11 mouse cellular contexts compared by ENCODE assay signal in genomic region chr3:67892026-67892705, GRCm38 (mm10). TPM values are rescaled to one million over a fixed set of nuclear protein-coding genes. Genes with fewer than 3 reads are reported as not detected.
DNase-seq lines count a peak whose midpoint lies in the region; ATAC-seq and TF ChIP-seq lines count a peak whose summit lies in the region.
"Had no signal": no experiment of that assay in that cellular context is flagged by ENCODE, and none has a peak within 500 bp of the region (broad histone marks: within the 10 kb centered on the region; RNA-seq: fewer than 3 reads in every experiment).

Gene Iqcj (plus strand): TSS chr3:67892220.
Gene Iqschfp (plus strand): TSS chr3:67892232.

- peak within 1 kb of the TSS; percentile 61 for H3K9ac ChIP-seq in hindbrain, embryonic 13.5 days
- H3K9ac ChIP-seq in hindbrain, embryonic 11.5 days (ENCODE audit: low read depth, low read length) = no peak within 1 kb of the TSS
- peak within 1 kb of the TSS; percentile 59 for H3K9ac ChIP-seq in forebrain, embryonic 14.5 days (ENCODE audit: low read length)
- H3K9ac ChIP-seq in neural tube, embryonic 13.5 days = peak within 1 kb of the TSS; percentile 60; the same call in 1 of the 2 replicates
- no peak within 1 kb of the TSS for H3K9ac ChIP-seq in intestine, postnatal 0 days (ENCODE audit: low read depth, low read length)
- H3K9ac ChIP-seq: embryonic facial prominence, embryonic 12.5 days; heart, embryonic 13.5 days had no signal

- peak; percentile 63 for ATAC-seq in hindbrain, embryonic 13.5 days (ENCODE audit: low FRiP score)
- no peak for ATAC-seq in hindbrain, embryonic 11.5 days (ENCODE audit: low FRiP score)
- ATAC-seq in forebrain, embryonic 14.5 days = peak; percentile 75
- ATAC-seq in neural tube, embryonic 13.5 days (ENCODE audit: low read depth) = peak; percentile 29; the same call in 1 of the 2 replicates
- no peak for ATAC-seq in intestine, postnatal 0 days

- H3K36me3 ChIP-seq in hindbrain, embryonic 13.5 days = no peaks in the 10 kb centered on the region
- no peaks in the 10 kb centered on the region for H3K36me3 ChIP-seq in hindbrain, embryonic 11.5 days (ENCODE audit: control insufficient read depth, insufficient read depth, low read length)
- no peaks in the 10 kb centered on the region for H3K36me3 ChIP-seq in forebrain, embryonic 14.5 days (ENCODE audit: control insufficient read depth, insufficient read depth, low read length)
- H3K36me3 ChIP-seq in neural tube, embryonic 13.5 days = no peaks in the 10 kb centered on the region
- H3K36me3 ChIP-seq in intestine, postnatal 0 days (ENCODE audit: control insufficient read depth, insufficient read depth) = no peaks in the 10 kb centered on the region
- H3K36me3 ChIP-seq: embryonic facial prominence, embryonic 12.5 days; heart, embryonic 13.5 days had no signal

- no peaks in the 10 kb centered on the region for H3K27me3 ChIP-seq in hindbrain, embryonic 13.5 days
- H3K27me3 ChIP-seq in hindbrain, embryonic 11.5 days (ENCODE audit: control insufficient read depth, insufficient read depth, low read length) = no peaks in the 10 kb centered on the region
- no peaks in the 10 kb centered on the region for H3K27me3 ChIP-seq in forebrain, embryonic 14.5 days (replicated peaks; ENCODE audit: control insufficient read depth, insufficient read depth, low read length)
- peaks cover 3% of the 10 kb centered on the region; the same call in 1 of the 2 replicates for H3K27me3 ChIP-seq in neural tube, embryonic 13.5 days
- H3K27me3 ChIP-seq in intestine, postnatal 0 days (replicated peaks; ENCODE audit: control insufficient read depth, insufficient read depth, low read length) = no peaks in the 10 kb centered on the region
- H3K27me3 ChIP-seq: embryonic facial prominence, embryonic 12.5 days; heart, embryonic 13.5 days had no signal

- peak within 1 kb of the TSS; percentile 81 for H3K27ac ChIP-seq in hindbrain, embryonic 13.5 days
- no peak within 1 kb of the TSS for H3K27ac ChIP-seq in hindbrain, embryonic 11.5 days (ENCODE audit: low read depth, low read length)
- H3K27ac ChIP-seq in forebrain, embryonic 14.5 days (ENCODE audit: low read depth, low read length) = peak within 1 kb of the TSS; percentile 58
- H3K27ac ChIP-seq in neural tube, embryonic 13.5 days (replicated peaks) = peak within 1 kb of the TSS; percentile 73
- H3K27ac ChIP-seq in intestine, postnatal 0 days (ENCODE audit: low read depth, low read length) = no peak within 1 kb of the TSS
- H3K27ac ChIP-seq: embryonic facial prominence, embryonic 12.5 days; heart, embryonic 13.5 days had no signal

- no peaks in the 10 kb centered on the region for H3K9me3 ChIP-seq in hindbrain, embryonic 13.5 days
- no peaks in the 10 kb centered on the region for H3K9me3 ChIP-seq in hindbrain, embryonic 11.5 days (ENCODE audit: control insufficient read depth, low read length)
- no peaks in the 10 kb centered on the region for H3K9me3 ChIP-seq in forebrain, embryonic 14.5 days (replicated peaks; ENCODE audit: control insufficient read depth, low read length)
- no peaks in the 10 kb centered on the region for H3K9me3 ChIP-seq in neural tube, embryonic 13.5 days
- no peaks in the 10 kb centered on the region for H3K9me3 ChIP-seq in intestine, postnatal 0 days (ENCODE audit: control insufficient read depth)
- H3K9me3 ChIP-seq: embryonic facial prominence, embryonic 12.5 days; heart, embryonic 13.5 days had no signal

- peaks cover 15% of the 10 kb centered on the region for H3K4me1 ChIP-seq in hindbrain, embryonic 13.5 days (replicated peaks)
- no peaks in the 10 kb centered on the region for H3K4me1 ChIP-seq in hindbrain, embryonic 11.5 days (replicated peaks; ENCODE audit: control insufficient read depth, insufficient read depth, low read length)
- no peaks in the 10 kb centered on the region; the same call in 1 of the 2 replicates for H3K4me1 ChIP-seq in forebrain, embryonic 14.5 days (ENCODE audit: control insufficient read depth, insufficient read depth, low read length)
- H3K4me1 ChIP-seq in neural tube, embryonic 13.5 days (replicated peaks) = peaks cover 23% of the 10 kb centered on the region
- H3K4me1 ChIP-seq in intestine, postnatal 0 days (replicated peaks; ENCODE audit: control insufficient read depth, insufficient read depth, low read length) = no peaks in the 10 kb centered on the region
- H3K4me1 ChIP-seq: heart, embryonic 13.5 days had no signal

- H3K4me2 ChIP-seq in hindbrain, embryonic 13.5 days = peak within 1 kb of the TSS; percentile 50
- no peak within 1 kb of the TSS for H3K4me2 ChIP-seq in hindbrain, embryonic 11.5 days (replicated peaks; ENCODE audit: low read depth, low read length)
- peak within 1 kb of the TSS; percentile 57 for H3K4me2 ChIP-seq in forebrain, embryonic 14.5 days (ENCODE audit: low read length)
- peak within 1 kb of the TSS; percentile 53 for H3K4me2 ChIP-seq in neural tube, embryonic 13.5 days
- H3K4me2 ChIP-seq in intestine, postnatal 0 days (replicated peaks; ENCODE audit: low read depth) = no peak within 1 kb of the TSS
- H3K4me2 ChIP-seq: embryonic facial prominence, embryonic 12.5 days; heart, embryonic 13.5 days had no signal

- peak within 1 kb of the TSS; percentile 24 for H3K4me3 ChIP-seq in hindbrain, embryonic 13.5 days
- no peak within 1 kb of the TSS for H3K4me3 ChIP-seq in hindbrain, embryonic 11.5 days (ENCODE audit: low read depth, low read length)
- peak within 1 kb of the TSS; percentile 26 for H3K4me3 ChIP-seq in forebrain, embryonic 14.5 days (ENCODE audit: low read depth, low read length)
- peak within 1 kb of the TSS; percentile 31 for H3K4me3 ChIP-seq in neural tube, embryonic 13.5 days
- H3K4me3 ChIP-seq in intestine, postnatal 0 days (ENCODE audit: low read depth, low read length) = no peak within 1 kb of the TSS
- H3K4me3 ChIP-seq: embryonic facial prominence, embryonic 12.5 days; heart, embryonic 13.5 days had no signal

- 44% methylated on average over 15 of the region's 15 CpGs for WGBS in hindbrain, embryonic 13.5 days
- 71% methylated on average over 15 of the region's 15 CpGs for WGBS in hindbrain, embryonic 11.5 days
- 5% methylated on average over 15 of the region's 15 CpGs for WGBS in forebrain, embryonic 14.5 days
- 21% methylated on average over 15 of the region's 15 CpGs for WGBS in neural tube, embryonic 13.5 days
- WGBS in intestine, postnatal 0 days = 74% methylated on average over 15 of the region's 15 CpGs

- DNase-seq in hindbrain, embryonic 11.5 days (ENCODE audit: low spot score) = no peak
- DNase-seq in forebrain, embryonic 14.5 days (ENCODE audit: low spot score) = peak; percentile 69
- peak; percentile 26 to 28 for DNase-seq in left cerebral cortex, adult 18-20 months (ENCODE audit: low spot score in 2 of 2)
- DNase-seq in thymus, postnatal 10 days (ENCODE audit: low spot score in 2 of 2) = no peak
- no peak for DNase-seq in adrenal gland, adult 18-20 months (ENCODE audit: low spot score in 2 of 2)
- DNase-seq: adrenal gland, adult 8-10 months had no signal

- TF ChIP-seq CTCF in intestine, postnatal 0 days (IDR thresholded peaks at IDR 0.05; ENCODE audit: low read depth) = no peak

RNA-seq across cellular contexts. Expression of gene Iqcj, which starts in this region (rescaled TPM):
- polyA plus RNA-seq in hindbrain, embryonic 13.5 days (2015; fragmentation: Nextera tagmentation; extraction: Ambion mirVana) = 0.66 and 1.4 TPM in 2 replicates
- polyA plus RNA-seq in hindbrain, embryonic 11.5 days (2014; fragmentation: Nextera tagmentation; extraction: Ambion mirVana) = not detected in 2 replicates
- polyA plus RNA-seq in forebrain, embryonic 14.5 days (2014; fragmentation: Nextera tagmentation; extraction: Ambion mirVana) = 0.18 and 0.52 TPM in 2 replicates
- 1 to 10 TPM; 1.9 to 3.1 TPM for total RNA-seq in left cerebral cortex, adult 18-20 months (2021)
- polyA plus RNA-seq in neural tube, embryonic 13.5 days (2015; fragmentation: Nextera tagmentation; extraction: Ambion mirVana) = 0.44 and 0.45 TPM in 2 replicates
- not detected in 2 replicates for polyA plus RNA-seq in intestine, postnatal 0 days (2015; fragmentation: Nextera tagmentation; extraction: Ambion mirVana)
- total RNA-seq in adrenal gland, adult 18-20 months (2021) = not detected
- total RNA-seq: adrenal gland, adult 8-10 months had no signal
- polyA plus RNA-seq: heart, embryonic 13.5 days had no signal

RNA-seq across cellular contexts. Expression of gene Iqschfp, which starts in this region (rescaled TPM):
- 3.4 and 3.6 TPM in 2 replicates for polyA plus RNA-seq in hindbrain, embryonic 13.5 days (2015; fragmentation: Nextera tagmentation; extraction: Ambion mirVana)
- 0.39 TPM in 1 of 2 replicates, not detected in the other for polyA plus RNA-seq in hindbrain, embryonic 11.5 days (2014; fragmentation: Nextera tagmentation; extraction: Ambion mirVana)
- 2.8 and 5.0 TPM in 2 replicates for polyA plus RNA-seq in forebrain, embryonic 14.5 days (2014; fragmentation: Nextera tagmentation; extraction: Ambion mirVana)
- total RNA-seq in left cerebral cortex, adult 18-20 months (2021) = 10 to 100 TPM; 10.2 to 15.2 TPM
- polyA plus RNA-seq in neural tube, embryonic 13.5 days (2015; fragmentation: Nextera tagmentation; extraction: Ambion mirVana) = 2.8 and 4.1 TPM in 2 replicates
- 0.37 TPM in 1 of 2 replicates, not detected in the other for polyA plus RNA-seq in intestine, postnatal 0 days (2015; fragmentation: Nextera tagmentation; extraction: Ambion mirVana)
- not detected for total RNA-seq in adrenal gland, adult 18-20 months (2021)
- total RNA-seq: adrenal gland, adult 8-10 months had no signal
- polyA plus RNA-seq: heart, embryonic 13.5 days had no signal

Comparison
In these comparisons a context has a peak if more than half of its experiments do, and no peak if none do; other contexts are left out.
1. RNA of gene Iqschfp (total RNA-seq): 10.2 to 15.2 TPM in left cerebral cortex, adult 18-20 months; not detected in adrenal gland, adult 18-20 months; every median in the first group is over 10 times any median in the second.
2. ATAC-seq: peak in hindbrain, embryonic 13.5 days (single experiment), forebrain, embryonic 14.5 days (single experiment) and neural tube, embryonic 13.5 days (single experiment); none in hindbrain, embryonic 11.5 days (single experiment) and intestine, postnatal 0 days (single experiment).
3. H3K27ac ChIP-seq: peak in hindbrain, embryonic 13.5 days (single experiment), forebrain, embryonic 14.5 days (single experiment) and neural tube, embryonic 13.5 days (single experiment); none in hindbrain, embryonic 11.5 days (single experiment) and intestine, postnatal 0 days (single experiment).
4. H3K4me2 ChIP-seq: peak in hindbrain, embryonic 13.5 days (single experiment), forebrain, embryonic 14.5 days (single experiment) and neural tube, embryonic 13.5 days (single experiment); none in hindbrain, embryonic 11.5 days (single experiment) and intestine, postnatal 0 days (single experiment).
5. H3K4me3 ChIP-seq: peak in hindbrain, embryonic 13.5 days (single experiment), forebrain, embryonic 14.5 days (single experiment) and neural tube, embryonic 13.5 days (single experiment); none in hindbrain, embryonic 11.5 days (single experiment) and intestine, postnatal 0 days (single experiment).
6. H3K9ac ChIP-seq: peak in hindbrain, embryonic 13.5 days (single experiment), forebrain, embryonic 14.5 days (single experiment) and neural tube, embryonic 13.5 days (single experiment); none in hindbrain, embryonic 11.5 days (single experiment) and intestine, postnatal 0 days (single experiment).
7. DNase-seq: peak in forebrain, embryonic 14.5 days (single experiment) and left cerebral cortex, adult 18-20 months (2 of 2); none in hindbrain, embryonic 11.5 days (single experiment), thymus, postnatal 10 days (0 of 2) and adrenal gland, adult 18-20 months (0 of 2).